Mouse (Mus musculus) liver, embryonic 15.5 days (tissue): ENCODE results near the gene Ms4a10. TPM values are rescaled to one million over a fixed set of nuclear protein-coding genes. Genes with fewer than 3 reads are reported as not detected.

Experiments used
- ATAC-seq: fragments of 200-750 bp; cut with Nextera tagmentation; 2 replicates; pipeline ENCODE4 v1.8.0; 2017; ENCODE audit warnings: moderate number of reproducible peaks, mild to moderate bottlenecking, moderate library complexity; ENCODE audit not compliant: insufficient read depth
- H3K27ac ChIP-seq: fragments of 300-500 bp; sonication (generic); replicated peaks from 2 replicates; pipeline ENCODE4 v1.5.1; 2015; ENCODE audit warnings: mild to moderate bottlenecking, inconsistent platforms
- H3K27me3 ChIP-seq: fragments of 300-500 bp; sonication (generic); 2 replicates; pipeline ENCODE4 v1.6.1; 2015; ENCODE audit warnings: mild to moderate bottlenecking, inconsistent platforms
- H3K36me3 ChIP-seq: fragments of 300-500 bp; sonication (generic); replicated peaks from 2 replicates; pipeline ENCODE4 v1.6.1; 2015; ENCODE audit warnings: moderate library complexity, mild to moderate bottlenecking, inconsistent platforms
- H3K4me1 ChIP-seq: fragments of 300-500 bp; sonication (generic); replicated peaks from 2 replicates; pipeline ENCODE4 v1.6.1; 2015; ENCODE audit warnings: inconsistent platforms
- H3K4me2 ChIP-seq: fragments of 300-500 bp; sonication (generic); 2 replicates; pipeline ENCODE4 v1.6.1; 2015; ENCODE audit warnings: moderate library complexity, mild to moderate bottlenecking, inconsistent platforms
- H3K4me3 ChIP-seq: fragments of 300-500 bp; sonication (generic); replicated peaks from 2 replicates; pipeline ENCODE4 v1.5.1; 2015; ENCODE audit warnings: mild to moderate bottlenecking, inconsistent platforms
- H3K9ac ChIP-seq: fragments of 300-500 bp; sonication (generic); 2 replicates; pipeline ENCODE4 v1.6.1; 2015; ENCODE audit warnings: moderate library complexity, mild to moderate bottlenecking, inconsistent platforms
- H3K9me3 ChIP-seq: fragments of 300-500 bp; sonication (generic); replicated peaks from 2 replicates; pipeline ENCODE4 v1.6.1; 2016; ENCODE audit warnings: inconsistent platforms
- WGBS: fragments of 180-500 bp; shearing (Covaris S2); methylation state at CpG from one replicate; pipeline ENCODE4 v1.1.7; 2015; ENCODE audit warnings: mixed read lengths; ENCODE audit not compliant: insufficient replicate concordance; 5-methylcytosine and 5-hydroxymethylcytosine counted together
- polyA plus RNA-seq: library from polyadenylated mRNA; unstranded; fragments of >200 nt; fragmentation: Nextera tagmentation; extraction: Ambion mirVana; gene quantifications from 2 replicates; pipeline ENCODE4 v1.2.1, GENCODE M21; 2015

Ms4a10 gene
- polyA plus RNA-seq, 1 experiment from 2014 or later, result not detected

DNA sequence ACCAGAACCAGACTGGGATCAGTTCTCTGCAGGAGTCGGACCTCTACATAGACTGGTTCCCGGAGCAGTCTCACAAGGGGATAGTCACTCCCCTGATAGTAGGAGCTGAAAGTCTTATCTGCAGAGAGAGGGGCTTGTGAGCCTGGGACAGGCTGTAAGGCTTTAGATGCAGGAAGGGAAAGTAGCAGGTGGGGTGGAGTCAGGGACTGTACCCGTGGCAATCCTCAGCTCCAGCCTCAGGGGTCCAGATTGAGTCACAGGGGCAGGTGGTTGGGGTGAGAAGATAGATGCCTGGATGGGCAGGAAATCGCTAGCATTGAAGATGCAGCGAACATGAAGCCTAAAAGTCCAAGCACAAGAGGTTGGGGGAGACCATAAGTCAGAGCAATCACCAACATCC, 58.0 kb downstream of the Ms4a10 start:
- Histone ChIP-seq H3K27ac (no peak overlapping the region), H3K27me3 (0 out of 2 replicates have a peak, but pooled peaks cover 16% of the 10 kb centered on the region), H3K9ac (no peak overlapping the region), H3K36me3 (no peaks in the 10 kb centered on the region), H3K4me1 (no peaks in the 10 kb centered on the region; the same call in 1 of the 2 replicates), H3K4me2 (no peak overlapping the region), H3K9me3 (no peaks in the 10 kb centered on the region), H3K4me3 (no peak overlapping the region)
- no peak for ATAC-seq
- 39% methylated on average over 5 of the region's 5 CpGs for WGBS

DNA sequence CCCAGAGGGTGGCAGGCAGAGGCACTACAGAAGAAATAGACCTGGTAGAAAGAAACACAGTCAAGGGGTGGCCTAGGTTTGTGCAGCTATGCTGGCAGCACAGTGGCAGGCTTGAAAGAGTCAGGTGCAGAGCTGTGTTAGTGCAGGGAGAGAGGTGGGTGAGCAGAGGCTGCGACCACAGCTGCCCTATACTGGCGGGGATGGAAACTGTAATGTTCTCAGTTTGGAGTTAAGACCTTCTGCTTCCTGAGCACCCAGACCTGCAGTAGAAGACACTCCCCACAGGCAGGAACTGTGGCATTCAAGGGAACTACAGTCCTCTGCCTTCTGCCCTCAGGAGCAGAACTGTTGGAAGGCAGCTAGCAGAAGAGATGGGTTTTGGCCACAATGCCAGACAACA, 59.6 kb downstream of the Ms4a10 start:
- H3K27me3 ChIP-seq, result 0 out of 2 replicates have a peak, but pooled peaks cover 16% of the 10 kb centered on the region
- WGBS, result 33% methylated on average over 2 of the region's 2 CpGs
- H3K9ac ChIP-seq, result no peak overlapping the region
- no peak overlapping the region for H3K4me2 ChIP-seq
- H3K4me1 ChIP-seq, result no peaks in the 10 kb centered on the region; the same call in 1 of the 2 replicates
- H3K4me3 ChIP-seq, result no peak overlapping the region
- H3K36me3 ChIP-seq, result no peaks in the 10 kb centered on the region
- no peak for ATAC-seq
- no peaks in the 10 kb centered on the region for H3K9me3 ChIP-seq
- no peak overlapping the region for H3K27ac ChIP-seq

DNA sequence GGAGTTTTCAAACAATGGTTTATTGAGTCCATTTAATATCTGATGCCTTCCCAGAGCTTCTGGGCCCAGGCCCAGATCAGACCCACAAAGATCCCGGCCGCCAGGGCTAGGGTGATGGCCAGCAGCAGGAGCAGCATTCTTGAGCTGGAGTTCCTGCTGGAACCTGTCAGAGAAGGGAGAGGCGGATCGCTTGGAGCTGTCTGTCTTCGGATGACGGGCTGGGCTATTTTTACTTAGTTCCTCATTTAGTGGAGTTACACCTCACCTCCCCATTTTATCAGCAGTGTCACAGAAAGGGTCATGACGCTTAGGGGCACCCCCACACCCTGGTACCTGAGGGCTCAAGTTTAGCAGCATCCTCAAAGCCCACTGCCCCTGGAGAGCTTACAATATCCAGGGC, 60.2 kb downstream of the Ms4a10 start:
- Histone ChIP-seq H3K27ac (no peak overlapping the region), H3K36me3 (no peaks in the 10 kb centered on the region), H3K27me3 (0 out of 2 replicates have a peak, but pooled peaks cover 16% of the 10 kb centered on the region), H3K9ac (no peak overlapping the region), H3K4me1 (no peaks in the 10 kb centered on the region; the same call in 1 of the 2 replicates), H3K9me3 (no peaks in the 10 kb centered on the region), H3K4me2 (no peak overlapping the region), H3K4me3 (no peak overlapping the region)
- ATAC-seq, result no peak
- 19% methylated on average over 7 of the region's 7 CpGs for WGBS

Other genes starting within 250 kb of the Ms4a10 start
- gene Cd5, start 235.7 kb downstream of the Ms4a10 start, polyA plus RNA-seq, result 0.03 TPM in 1 of 2 replicates, not detected in the other
- gene Cd6, start 144.6 kb downstream of the Ms4a10 start, polyA plus RNA-seq, result 0.05 TPM in 1 of 2 replicates, not detected in the other
- 1.2 and 1.7 TPM in 2 replicates for gene Slc15a3, start 134.9 kb downstream of the Ms4a10 start, polyA plus RNA-seq
- gene Tmem132a, start 104.7 kb downstream of the Ms4a10 start, polyA plus RNA-seq, result 2.8 and 3.5 TPM in 2 replicates
- 20.0 and 20.6 TPM in 2 replicates for gene Tmem109, start 92.7 kb downstream of the Ms4a10 start, polyA plus RNA-seq
- gene Prpf19, start 79.4 kb downstream of the Ms4a10 start, polyA plus RNA-seq, result 13.6 and 14.5 TPM in 2 replicates
- not detected in 2 replicates for gene Zp1, start 54.0 kb downstream of the Ms4a10 start, polyA plus RNA-seq
- gene Ptgdr2, start 37.5 kb downstream of the Ms4a10 start, polyA plus RNA-seq, result not detected in 2 replicates
- 11.6 and 13.7 TPM in 2 replicates for gene Ccdc86, start 25.4 kb downstream of the Ms4a10 start, polyA plus RNA-seq
- gene Ms4a15, start 18.6 kb upstream of the Ms4a10 start, polyA plus RNA-seq, result not detected in 2 replicates
- gene Ms4a18, start 43.4 kb upstream of the Ms4a10 start, polyA plus RNA-seq, result 0.08 TPM in 1 of 2 replicates, not detected in the other
- gene Ms4a8a, start 106.4 kb upstream of the Ms4a10 start, polyA plus RNA-seq, result 0.10 and 0.21 TPM in 2 replicates
- gene 1700017D01Rik, start 156.2 kb upstream of the Ms4a10 start, polyA plus RNA-seq, result not detected in 2 replicates
- not detected in 2 replicates for gene 1700025F22Rik, start 190.7 kb upstream of the Ms4a10 start, polyA plus RNA-seq
- not detected in 2 replicates for gene Ms4a13, start 222.1 kb upstream of the Ms4a10 start, polyA plus RNA-seq